Mouse (Mus musculus): Measurements from ENCODE around the gene Nphp4. TPM values are rescaled to one million over a fixed set of nuclear protein-coding genes. Genes with fewer than 3 reads are reported as not detected.

The Nphp4 gene
- polyA plus RNA-seq (2015; fragmentation: Nextera tagmentation; extraction: Ambion mirVana), result 0.36 and 0.40 TPM in 2 replicates

DNA sequence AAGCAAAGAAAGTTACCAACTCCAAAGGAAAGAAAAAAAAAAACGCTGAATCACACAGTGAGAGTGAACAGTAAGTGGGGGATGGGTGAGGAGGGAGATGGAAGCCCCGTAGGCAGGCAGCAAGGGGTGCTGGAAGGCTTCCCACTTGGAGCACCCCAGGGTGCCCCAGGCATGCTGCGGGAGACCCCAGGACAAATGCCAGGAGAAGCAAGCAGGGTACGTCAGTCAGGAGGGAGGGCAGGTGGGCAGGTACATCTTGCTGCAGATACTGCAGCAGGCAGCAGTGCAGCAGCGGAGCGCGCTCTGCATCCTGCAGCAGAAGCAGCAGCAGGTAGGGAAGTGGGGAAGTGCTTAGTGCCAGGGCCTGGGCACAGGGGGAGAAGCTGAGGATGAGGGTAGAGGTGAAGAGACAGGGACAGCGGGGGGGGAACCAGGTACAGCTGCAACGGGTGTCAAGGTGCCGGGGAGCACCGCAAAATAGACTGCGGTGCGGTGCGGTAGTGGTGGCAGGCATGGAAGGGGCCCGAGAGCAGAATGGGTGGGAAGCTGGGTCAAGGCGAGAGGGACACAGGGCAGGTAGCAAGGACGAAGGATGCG, at the start of gene Nphp4:
Nphp4 (plus strand) TSS at position 280 of the 597 bp plus-strand sequence.

GRCm38 (mm10) chr4:152477466-152478223, 1.1 kb downstream of the Nphp4 start, which contains the start of gene Kcnab2:
Gene Kcnab2, minus strand, starts transcription at chr4:152477871.

Other genes with a start within 250 kb of the Nphp4 start
- gene Gpr153, start 202.5 kb upstream of the Nphp4 start, polyA plus RNA-seq (2015; fragmentation: Nextera tagmentation; extraction: Ambion mirVana), result 8.8 and 11.8 TPM in 2 replicates
- gene Hes3, start 185.0 kb upstream of the Nphp4 start, polyA plus RNA-seq (2015; fragmentation: Nextera tagmentation; extraction: Ambion mirVana), result not detected in 2 replicates
- gene Icmt, start 179.5 kb upstream of the Nphp4 start, polyA plus RNA-seq (2015; fragmentation: Nextera tagmentation; extraction: Ambion mirVana), result 8.0 and 10.4 TPM in 2 replicates
- 0.17 TPM in 1 of 2 replicates, not detected in the other for gene Rnf207, start 157.7 kb upstream of the Nphp4 start, polyA plus RNA-seq (2015; fragmentation: Nextera tagmentation; extraction: Ambion mirVana)
- 252 and 255 TPM in 2 replicates for gene Rpl22, start 151.0 kb upstream of the Nphp4 start, polyA plus RNA-seq (2015; fragmentation: Nextera tagmentation; extraction: Ambion mirVana)
- 0.04 TPM in 1 of 2 replicates, not detected in the other for gene Chd5, start 138.1 kb upstream of the Nphp4 start, polyA plus RNA-seq (2015; fragmentation: Nextera tagmentation; extraction: Ambion mirVana)
- 3.1 and 3.8 TPM in 2 replicates for gene Kcnab2, start 1.2 kb downstream of the Nphp4 start, polyA plus RNA-seq (2015; fragmentation: Nextera tagmentation; extraction: Ambion mirVana)